Mouse (Mus musculus): ENCODE measurements at regions not wholly inside any gene's neighbourhood (a gene's known extent, or its start where the extent isn't known, plus 50 kb on each side); places are given as distances from the start of the nearest gene placed in this dataset.
A peak's percentile ranks its signal among the peaks of the same experiment; 100 is the strongest.

DNA sequence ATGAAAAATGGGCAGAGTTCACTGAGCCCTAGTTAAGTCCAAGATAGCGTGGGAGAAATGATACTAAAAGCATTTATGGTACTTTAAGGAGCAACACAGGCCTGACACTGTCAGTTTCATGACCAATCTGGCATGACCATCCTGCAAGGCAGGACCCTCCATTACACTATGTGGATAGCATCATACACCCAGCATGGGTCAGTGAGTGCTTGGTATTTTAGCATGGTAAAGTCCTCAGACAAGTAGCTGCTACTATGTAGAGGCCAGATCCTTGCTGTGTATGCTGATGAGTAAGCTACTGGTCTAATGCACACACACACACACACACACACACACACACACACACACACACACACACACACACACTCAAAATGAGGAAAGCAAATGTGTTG is 158.3 kb downstream of the Zfp619 start:
- no peaks in the 10 kb centered on the region for H3K4me1 ChIP-seq (ENCODE audit: insufficient read depth)
- WGBS, result 83% methylated on average over 1 of the region's 1 CpGs
- ATAC-seq, result no peak
- no peak overlapping the region for H3K4me2 ChIP-seq (ENCODE audit: low read depth)
- no peaks in the 10 kb centered on the region for H3K9me3 ChIP-seq (ENCODE audit: low read length)
- no peak for DNase-seq
- no peak overlapping the region for H3K4me3 ChIP-seq (ENCODE audit: low read depth, low read length)
- H3K27ac ChIP-seq (ENCODE audit: low read depth, low read length), result no peak overlapping the region
- H3K27me3 ChIP-seq (ENCODE audit: insufficient read depth, low read length), result no peaks in the 10 kb centered on the region
- no peaks in the 10 kb centered on the region for H3K36me3 ChIP-seq (ENCODE audit: insufficient read depth)
- H3K9ac ChIP-seq, result no peak overlapping the region
- no peak for TF ChIP-seq CTCF (IDR thresholded peaks at IDR 0.05; ENCODE audit: low read depth)

GRCm38 (mm10) chr7:39680411-39680810 is 162.8 kb downstream of the Zfp619 start:
- Histone ChIP-seq H3K9me3 (ENCODE audit: low read length) (no peaks in the 10 kb centered on the region), H3K4me1 (ENCODE audit: insufficient read depth) (no peaks in the 10 kb centered on the region), H3K27ac (ENCODE audit: low read depth, low read length) (no peak overlapping the region), H3K4me2 (ENCODE audit: low read depth) (no peak overlapping the region), H3K9ac (no peak overlapping the region), H3K27me3 (ENCODE audit: insufficient read depth, low read length) (no peaks in the 10 kb centered on the region), H3K36me3 (ENCODE audit: insufficient read depth) (no peaks in the 10 kb centered on the region), H3K4me3 (ENCODE audit: low read depth, low read length) (no peak overlapping the region)
- ATAC-seq, result no peak
- no peak for DNase-seq
- 46% methylated on average over 2 of the region's 2 CpGs for WGBS
- TF ChIP-seq CTCF (IDR thresholded peaks at IDR 0.05; ENCODE audit: low read depth), result no peak

DNA sequence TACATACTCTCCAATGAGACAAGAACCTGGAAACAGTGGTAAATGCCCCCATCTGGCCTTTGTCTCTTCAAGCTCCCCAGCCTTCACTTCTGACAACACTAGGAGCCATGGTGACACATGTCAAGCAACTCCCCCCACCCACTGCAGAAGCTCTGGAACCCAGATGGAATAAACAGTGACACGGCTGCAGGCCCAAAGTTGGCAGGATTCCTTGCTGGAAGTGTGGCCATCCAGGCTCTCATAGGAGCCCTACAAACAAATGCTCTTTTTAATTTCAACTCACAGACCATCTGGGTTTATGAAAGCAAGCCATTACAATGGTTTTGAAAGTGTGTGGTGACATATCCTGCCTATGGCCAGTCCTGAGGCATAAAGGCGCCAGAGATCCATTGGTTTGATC is 179.0 kb downstream of the Zfp619 start:
- no peak overlapping the region for H3K9ac ChIP-seq
- H3K27me3 ChIP-seq (ENCODE audit: insufficient read depth, low read length), result no peaks in the 10 kb centered on the region
- ATAC-seq (no peak), DNase-seq (no peak)
- no peaks in the 10 kb centered on the region for H3K9me3 ChIP-seq (ENCODE audit: low read length)
- no peak overlapping the region for H3K4me3 ChIP-seq (ENCODE audit: low read depth, low read length)
- WGBS, result 63% methylated on average over 2 of the region's 2 CpGs
- no peak overlapping the region for H3K27ac ChIP-seq (ENCODE audit: low read depth, low read length)
- H3K36me3 ChIP-seq (ENCODE audit: insufficient read depth), result no peaks in the 10 kb centered on the region
- H3K4me2 ChIP-seq (ENCODE audit: low read depth), result no peak overlapping the region
- TF ChIP-seq CTCF (IDR thresholded peaks at IDR 0.05; ENCODE audit: low read depth), result no peak
- no peaks in the 10 kb centered on the region for H3K4me1 ChIP-seq (ENCODE audit: insufficient read depth)

DNA sequence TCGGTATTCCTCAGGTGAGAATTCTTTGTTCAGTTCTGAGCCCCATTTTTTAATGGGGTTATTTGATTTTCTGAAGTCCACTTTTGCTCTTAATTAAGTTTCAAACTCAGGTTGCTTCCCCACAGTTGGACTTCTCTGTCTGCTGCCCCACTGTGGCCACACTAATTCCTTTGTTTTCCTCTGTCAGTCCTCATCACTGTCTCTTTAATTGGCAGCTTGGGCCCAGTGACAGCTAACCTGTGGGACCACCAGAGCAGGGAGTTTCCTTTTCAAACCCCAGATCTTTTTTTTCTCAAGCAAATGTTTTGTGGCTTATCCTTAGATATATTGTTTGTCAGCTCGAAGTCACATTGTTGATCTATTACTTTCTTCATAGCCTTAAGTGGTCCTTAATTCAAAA is 183.9 kb downstream of the Zfp619 start:
- DNase-seq, result no peak
- no peaks in the 10 kb centered on the region for H3K9me3 ChIP-seq (ENCODE audit: low read length)
- no peak overlapping the region for H3K4me3 ChIP-seq (ENCODE audit: low read depth, low read length)
- H3K4me2 ChIP-seq (ENCODE audit: low read depth), result no peak overlapping the region
- H3K9ac ChIP-seq, result no peak overlapping the region
- no peak for ATAC-seq
- no peak for TF ChIP-seq CTCF (IDR thresholded peaks at IDR 0.05; ENCODE audit: low read depth)
- 48% methylated on average over 1 of the region's 2 CpGs for WGBS
- H3K4me1 ChIP-seq (ENCODE audit: insufficient read depth), result 0 out of 2 replicates have a peak, but pooled peaks cover 3% of the 10 kb centered on the region
- H3K27me3 ChIP-seq (ENCODE audit: insufficient read depth, low read length), result no peaks in the 10 kb centered on the region
- H3K36me3 ChIP-seq (ENCODE audit: insufficient read depth), result no peaks in the 10 kb centered on the region
- no peak overlapping the region for H3K27ac ChIP-seq (ENCODE audit: low read depth, low read length)

- Histone ChIP-seq H3K9me3 (ENCODE audit: low read length) (no peaks in the 10 kb centered on the region), H3K4me3 (ENCODE audit: low read depth, low read length) (no peak overlapping the region), H3K27ac (ENCODE audit: low read depth, low read length) (peak overlapping the region; percentile 66; the same call in 1 of the 2 replicates), H3K27me3 (ENCODE audit: insufficient read depth, low read length) (no peaks in the 10 kb centered on the region), H3K4me2 (ENCODE audit: low read depth) (no peak overlapping the region), H3K9ac (peak overlapping the region; percentile 22; the same call in 1 of the 2 replicates), H3K36me3 (ENCODE audit: insufficient read depth) (no peaks in the 10 kb centered on the region), H3K4me1 (ENCODE audit: insufficient read depth) (0 out of 2 replicates have a peak, but pooled peaks cover 3% of the 10 kb centered on the region)
- TF ChIP-seq CTCF (IDR thresholded peaks at IDR 0.05; ENCODE audit: low read depth), result no peak
- 8% methylated on average over 5 of the region's 5 CpGs for WGBS
- peak; percentile 76 for ATAC-seq
- peak; percentile 25 for DNase-seq
Observed at GRCm38 (mm10) chr7:39705118-39706095, 187.8 kb downstream of the Zfp619 start.

DNA sequence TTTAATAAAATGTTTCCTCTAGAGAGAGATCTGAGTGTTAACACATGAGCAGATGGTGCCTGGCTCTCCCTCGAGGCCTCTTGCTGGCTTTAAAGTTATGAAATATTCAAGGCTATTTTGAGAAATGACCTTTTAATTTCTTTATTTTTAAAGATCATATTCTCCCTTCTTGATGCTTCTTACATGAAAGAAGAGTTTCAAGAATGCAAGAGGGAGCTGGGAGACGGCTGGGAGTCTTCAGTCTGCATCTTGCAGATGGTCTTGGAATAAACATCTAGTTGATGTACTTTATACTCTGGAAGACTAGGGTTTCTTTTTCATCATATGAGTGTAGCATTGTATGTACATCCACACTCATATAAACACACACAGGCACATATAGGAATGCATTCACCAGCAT is 189.0 kb downstream of the Zfp619 start:
- 0 out of 2 replicates have a peak, but pooled peaks cover 3% of the 10 kb centered on the region for H3K4me1 ChIP-seq (ENCODE audit: insufficient read depth)
- 55% methylated on average over 2 of the region's 2 CpGs for WGBS
- H3K4me2 ChIP-seq (ENCODE audit: low read depth), result no peak overlapping the region
- TF ChIP-seq CTCF (IDR thresholded peaks at IDR 0.05; ENCODE audit: low read depth), result no peak
- no peaks in the 10 kb centered on the region for H3K9me3 ChIP-seq (ENCODE audit: low read length)
- H3K9ac ChIP-seq, result no peak overlapping the region
- no peaks in the 10 kb centered on the region for H3K27me3 ChIP-seq (ENCODE audit: insufficient read depth, low read length)
- H3K36me3 ChIP-seq (ENCODE audit: insufficient read depth), result no peaks in the 10 kb centered on the region
- ATAC-seq (peak; percentile 45; the same call in 1 of the 2 replicates), DNase-seq (no peak)
- H3K27ac ChIP-seq (ENCODE audit: low read depth, low read length), result no peak overlapping the region
- no peak overlapping the region for H3K4me3 ChIP-seq (ENCODE audit: low read depth, low read length)
